Mouse (Mus musculus) hindbrain, embryonic 11.5 days (tissue): ENCODE measurements at regions not wholly inside any gene's neighbourhood (a gene's known extent, or its start where the extent isn't known, plus 50 kb on each side); places are given as distances from the start of the nearest gene placed in this dataset.

ENCODE experiments used
- ATAC-seq: fragments of 200-750 bp; cut with Nextera tagmentation; 2 replicates; pipeline ENCODE4 v1.8.0; 2017; ENCODE audit warnings: mild to moderate bottlenecking, moderate TSS enrichment, moderate library complexity; ENCODE audit not compliant: low FRiP score
- DNase-seq: peaks from one replicate; pipeline ENCODE4 v3.0.0-alpha.2; 2015; ENCODE audit warnings: low spot score
- H3K27ac ChIP-seq: fragments of 300-500 bp; sonication (generic); 2 replicates; pipeline ENCODE4 v1.5.1; 2014; ENCODE audit warnings: mild to moderate bottlenecking, low read depth, low read length
- H3K27me3 ChIP-seq: fragments of 300-500 bp; sonication (generic); 2 replicates; pipeline ENCODE4 v1.6.1; 2014; ENCODE audit warnings: mild to moderate bottlenecking, low read length, moderate library complexity, mixed read lengths; ENCODE audit not compliant: control insufficient read depth, insufficient read depth
- H3K36me3 ChIP-seq: fragments of 300-500 bp; sonication (generic); 2 replicates; pipeline ENCODE4 v1.6.1; 2014; ENCODE audit warnings: mild to moderate bottlenecking, low read length, moderate library complexity, mixed read lengths; ENCODE audit not compliant: control insufficient read depth, insufficient read depth
- H3K4me1 ChIP-seq: fragments of 300-500 bp; sonication (generic); replicated peaks from 2 replicates; pipeline ENCODE4 v1.6.1; 2014; ENCODE audit warnings: low read length, mixed read lengths; ENCODE audit not compliant: control insufficient read depth, insufficient read depth
- H3K4me2 ChIP-seq: fragments of 300-500 bp; sonication (generic); replicated peaks from 2 replicates; pipeline ENCODE4 v1.6.1; 2014; ENCODE audit warnings: mild to moderate bottlenecking, low read depth, low read length
- H3K4me3 ChIP-seq: fragments of 300-500 bp; sonication (generic); 2 replicates; pipeline ENCODE4 v1.5.1; 2014; ENCODE audit warnings: low read depth, low read length
- H3K9ac ChIP-seq: fragments of 300-500 bp; sonication (generic); 2 replicates; pipeline ENCODE4 v1.6.1; 2014; ENCODE audit warnings: low read depth, low read length
- H3K9me3 ChIP-seq: fragments of 300-500 bp; sonication (generic); 2 replicates; pipeline ENCODE4 v1.6.1; 2016; ENCODE audit warnings: low read length; ENCODE audit not compliant: control insufficient read depth
- WGBS: fragments of 180-500 bp; shearing (Covaris S2); extraction: QIAGEN DNeasy Blood & Tissue Kit; methylation state at CpG from one replicate; pipeline ENCODE4 v1.1.7; 2014; 5-methylcytosine and 5-hydroxymethylcytosine counted together

DNA sequence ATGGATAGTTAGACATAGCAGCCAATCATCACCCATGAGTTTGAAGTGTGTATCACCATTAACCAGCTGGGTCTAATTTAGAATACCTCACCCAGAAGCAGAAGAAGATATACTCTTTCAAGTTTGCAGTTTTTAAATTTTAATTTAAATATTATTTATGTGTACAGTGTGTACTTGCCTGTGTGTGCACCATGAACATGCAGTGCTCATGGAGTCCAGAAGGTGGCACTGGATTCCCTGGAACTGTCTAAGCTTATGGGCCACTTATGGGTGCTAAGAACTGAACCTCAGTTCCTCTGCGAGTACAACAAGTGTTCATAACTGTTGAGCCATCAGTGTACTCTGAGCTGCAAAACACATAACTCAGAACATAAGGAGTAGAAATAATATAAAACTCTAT, 675.6 kb downstream of the Adcyap1 start:
- DNase-seq (no peak), ATAC-seq (peak; percentile 54; the same call in 1 of the 2 replicates)

DNA sequence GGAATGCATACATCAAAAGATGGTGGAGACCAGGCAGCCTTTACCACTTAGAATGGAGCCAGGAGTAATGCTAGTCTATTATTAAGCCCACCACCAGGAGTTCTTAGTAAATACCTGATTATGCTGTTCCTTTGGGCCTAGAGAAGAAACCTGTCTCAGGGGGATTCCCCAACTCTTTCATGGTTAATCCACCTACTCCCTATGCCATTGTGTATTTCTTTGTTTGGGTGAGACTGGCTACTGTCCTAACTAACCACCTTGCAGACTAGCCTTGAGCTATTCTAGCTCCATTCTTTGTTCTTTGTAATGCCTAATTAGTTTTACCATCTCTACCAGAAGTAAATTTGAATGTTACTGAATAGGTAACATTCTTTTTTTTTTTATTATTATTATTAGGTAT, 706.8 kb downstream of the Adcyap1 start:
- Histone ChIP-seq H3K4me3 (no peak overlapping the region), H3K4me2 (no peak overlapping the region), H3K36me3 (no peaks in the 10 kb centered on the region), H3K27me3 (no peaks in the 10 kb centered on the region), H3K9me3 (no peaks in the 10 kb centered on the region), H3K4me1 (no peaks in the 10 kb centered on the region), H3K27ac (no peak overlapping the region), H3K9ac (no peak overlapping the region)
- DNase-seq (no peak), ATAC-seq (no peak)

More for the DNA sequence above, 675.6 kb downstream of the Adcyap1 start:
- H3K4me1 ChIP-seq: no peaks in the 10 kb centered on the region
- no peak overlapping the region for H3K9ac ChIP-seq
- no peaks in the 10 kb centered on the region for H3K9me3 ChIP-seq
- no peak overlapping the region for H3K4me3 ChIP-seq
- WGBS: 67% methylated on average over 1 of the region's 1 CpGs
- H3K27ac ChIP-seq: no peak overlapping the region
- H3K27me3 ChIP-seq: no peaks in the 10 kb centered on the region
- H3K4me2 ChIP-seq: no peak overlapping the region
- no peaks in the 10 kb centered on the region for H3K36me3 ChIP-seq

DNA sequence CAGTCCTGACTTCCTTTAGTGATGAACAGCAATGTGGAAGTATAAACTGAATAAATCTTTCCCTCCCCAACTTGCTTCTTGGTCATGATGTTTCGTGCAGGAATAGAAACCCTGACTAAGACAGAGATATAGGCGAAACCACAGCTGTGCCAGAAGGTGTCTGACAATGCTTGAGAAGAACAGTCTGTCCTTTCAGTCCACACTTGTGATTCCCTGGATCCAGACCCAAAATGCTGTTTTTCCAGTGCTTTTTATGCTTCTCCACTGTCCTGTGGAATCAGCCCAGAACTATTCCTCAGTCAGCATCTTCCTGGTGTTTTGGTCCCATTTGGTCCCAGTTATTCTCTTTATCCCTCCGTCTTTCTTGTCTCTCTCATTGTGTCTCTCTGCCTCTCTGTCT, 723.6 kb downstream of the Adcyap1 start:
- Histone ChIP-seq H3K4me2 (no peak overlapping the region), H3K4me1 (no peaks in the 10 kb centered on the region), H3K4me3 (no peak overlapping the region), H3K36me3 (no peaks in the 10 kb centered on the region), H3K9me3 (no peaks in the 10 kb centered on the region), H3K27me3 (no peaks in the 10 kb centered on the region), H3K27ac (no peak overlapping the region), H3K9ac (no peak overlapping the region)
- DNase-seq (no peak), ATAC-seq (no peak)
- 88% methylated on average over 3 of the region's 3 CpGs for WGBS

DNA sequence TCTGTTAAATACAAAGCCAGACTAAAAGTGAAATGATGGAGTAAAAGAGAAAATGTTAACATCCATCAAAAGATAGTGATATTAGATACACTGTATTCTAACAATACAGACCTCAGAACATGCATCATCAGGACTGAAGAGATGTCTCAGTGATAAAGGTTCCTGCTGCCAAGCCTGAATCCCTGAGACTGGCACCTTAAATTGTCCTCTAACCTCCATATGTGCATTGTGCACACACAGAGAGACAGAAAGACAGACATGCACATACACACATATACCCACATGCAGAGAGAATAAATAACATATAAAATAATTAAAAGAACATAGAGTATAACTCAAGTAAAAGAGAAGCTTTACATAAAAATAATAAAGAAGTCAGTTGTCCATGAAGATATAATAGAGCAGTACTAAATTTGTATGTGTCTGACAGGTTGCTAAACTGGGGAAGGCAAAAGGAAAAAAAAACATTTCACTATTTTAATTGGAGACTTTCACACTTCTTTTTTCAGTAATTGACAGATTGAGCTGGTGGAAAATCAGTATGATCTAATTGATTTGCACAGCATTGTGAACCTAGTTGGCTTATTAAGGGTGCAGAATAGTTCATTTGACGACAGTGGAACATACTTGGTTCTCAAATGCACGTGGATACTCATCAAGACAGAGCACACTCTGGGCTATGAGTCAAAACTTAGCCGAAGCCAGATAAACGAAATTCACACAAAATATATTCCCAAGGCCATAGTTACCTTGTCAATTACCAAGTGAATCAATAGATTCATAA, 725.6 kb downstream of the Adcyap1 start:
- H3K4me3 ChIP-seq: no peak overlapping the region
- H3K27me3 ChIP-seq: no peaks in the 10 kb centered on the region
- no peak overlapping the region for H3K4me2 ChIP-seq
- no peaks in the 10 kb centered on the region for H3K9me3 ChIP-seq
- no peak overlapping the region for H3K27ac ChIP-seq
- DNase-seq (no peak), ATAC-seq (no peak)
- H3K9ac ChIP-seq: no peak overlapping the region
- no peaks in the 10 kb centered on the region for H3K36me3 ChIP-seq
- no peaks in the 10 kb centered on the region for H3K4me1 ChIP-seq
- 79% methylated on average over 4 of the region's 4 CpGs for WGBS
